Mouse (Mus musculus) heart, postnatal 0 days (tissue): Measurements from ENCODE around the gene Fam19a5. TPM values are rescaled to one million over a fixed set of nuclear protein-coding genes. Genes with fewer than 3 reads are reported as not detected.

Source experiments
- ATAC-seq: fragments of 200-750 bp; cut with Nextera tagmentation; 2 replicates; pipeline ENCODE4 v1.8.0; 2017; ENCODE audit warnings: low read depth, moderate number of reproducible peaks, moderate library complexity; ENCODE audit not compliant: insufficient read depth
- DNase-seq: peaks from one replicate; pipeline ENCODE4 v3.0.0-alpha.2; 2016; ENCODE audit warnings: low spot score
- H3K27ac ChIP-seq: fragments of 300-500 bp; sonication (generic); 2 replicates; pipeline ENCODE4 v1.5.1; 2014; ENCODE audit warnings: low read depth, mild to moderate bottlenecking
- H3K27me3 ChIP-seq: fragments of 300-500 bp; sonication (generic); 2 replicates; pipeline ENCODE4 v1.6.1; 2014; ENCODE audit warnings: low read length, mixed read lengths; ENCODE audit not compliant: control insufficient read depth, insufficient read depth
- H3K36me3 ChIP-seq: fragments of 300-500 bp; sonication (generic); replicated peaks from 2 replicates; pipeline ENCODE4 v1.6.1; 2014; ENCODE audit warnings: low read length, mixed read lengths; ENCODE audit not compliant: control insufficient read depth, insufficient read depth
- H3K4me1 ChIP-seq: fragments of 300-500 bp; sonication (generic); 2 replicates; pipeline ENCODE4 v1.6.1; 2014; ENCODE audit warnings: antibody characterized with exemption; ENCODE audit not compliant: control insufficient read depth, insufficient read depth
- H3K4me2 ChIP-seq: fragments of 300-500 bp; sonication (generic); 2 replicates; pipeline ENCODE4 v1.6.1; 2014; ENCODE audit warnings: low read depth, mild to moderate bottlenecking, low read length, moderate library complexity
- H3K4me3 ChIP-seq: fragments of 300-500 bp; sonication (generic); 2 replicates; pipeline ENCODE4 v1.5.1; 2014; ENCODE audit warnings: low read depth, low read length
- H3K9ac ChIP-seq: fragments of 300-500 bp; sonication (generic); replicated peaks from 2 replicates; pipeline ENCODE4 v1.6.1; 2014; ENCODE audit warnings: low read depth, low read length, mixed read lengths
- H3K9me3 ChIP-seq: fragments of 300-500 bp; sonication (generic); replicated peaks from 2 replicates; pipeline ENCODE4 v1.6.1; 2016; ENCODE audit warnings: low read length; ENCODE audit not compliant: control insufficient read depth
- CTCF ChIP-seq: IDR thresholded peaks from 2 replicates; pipeline ENCODE4 v1.5.1; 2016; ENCODE audit warnings: antibody characterized with exemption, control low read depth, low read depth
- EP300 ChIP-seq: IDR thresholded peaks from 2 replicates; pipeline ENCODE4 v1.6.1; 2016; ENCODE audit warnings: antibody characterized with exemption, low read depth
- WGBS: fragments of 180-500 bp; shearing (Covaris S2); extraction: QIAGEN DNeasy Blood & Tissue Kit; methylation state at CpG from one replicate; pipeline ENCODE4 v1.1.7; 2014; 5-methylcytosine and 5-hydroxymethylcytosine counted together
- polyA plus RNA-seq: library from polyadenylated mRNA; unstranded; fragments of >200 nt; fragmentation: Nextera tagmentation; extraction: Ambion mirVana; gene quantifications from 2 replicates; pipeline ENCODE4 v1.2.1, GENCODE M21; 2015
- total RNA-seq: library from RNA; depleted of rRNA; stranded (reverse); fragments of >200 nt; gene quantifications from 2 replicates; pipeline ENCODE4 v1.2.3, GENCODE M21; 2014; ENCODE audit warnings: low replicate concordance

The Fam19a5 gene
- total and polyA plus RNA-seq, 2 experiments from 2014 or later: 0.27 to 2.5 TPM

GRCm38 (mm10) chr15:87726657-87727236 lies 182.6 kb downstream of the Fam19a5 start:
- no peaks in the 10 kb centered on the region for H3K9me3 ChIP-seq
- TF ChIP-seq EP300 (no peak), CTCF (no peak)
- no peak overlapping the region for H3K9ac ChIP-seq
- DNase-seq (no peak), ATAC-seq (no peak)
- H3K4me3 ChIP-seq: no peak overlapping the region
- no peak overlapping the region for H3K4me2 ChIP-seq
- H3K36me3 ChIP-seq: no peaks in the 10 kb centered on the region
- WGBS: 71% methylated on average over 20 of the region's 20 CpGs
- H3K27ac ChIP-seq: no peak overlapping the region
- no peaks in the 10 kb centered on the region for H3K4me1 ChIP-seq
- no peaks in the 10 kb centered on the region for H3K27me3 ChIP-seq

DNA sequence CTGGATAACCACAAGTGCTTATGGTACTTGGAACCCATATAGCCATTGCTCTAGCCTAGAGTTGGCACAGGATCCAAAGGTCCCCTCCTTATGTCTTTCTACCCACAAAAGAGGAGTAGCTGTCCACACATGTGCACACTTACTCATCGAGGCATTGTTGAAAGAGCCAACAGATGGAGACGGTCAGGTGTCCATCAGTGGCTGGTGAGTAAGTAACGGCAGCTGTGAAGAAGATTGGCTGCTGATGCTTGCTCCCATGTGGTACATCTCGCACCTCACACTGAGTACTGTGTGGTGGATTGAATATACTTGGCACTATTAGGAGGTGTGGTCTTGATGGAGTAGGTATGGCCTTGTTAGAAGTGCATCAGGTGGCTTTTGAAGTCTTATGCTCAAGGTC lies 192.2 kb downstream of the Fam19a5 start:
- no peak for TF ChIP-seq EP300
- TF ChIP-seq CTCF: no peak
- Histone ChIP-seq H3K4me2 (no peak overlapping the region), H3K4me1 (no peaks in the 10 kb centered on the region), H3K27me3 (no peaks in the 10 kb centered on the region), H3K9me3 (no peaks in the 10 kb centered on the region), H3K4me3 (no peak overlapping the region), H3K36me3 (no peaks in the 10 kb centered on the region), H3K9ac (no peak overlapping the region), H3K27ac (no peak overlapping the region)
- ATAC-seq (no peak), DNase-seq (no peak)
- WGBS: 85% methylated on average over 4 of the region's 4 CpGs

- H3K4me2 ChIP-seq: no peak overlapping the region
- TF ChIP-seq EP300: no peak
- TF ChIP-seq CTCF: no peak
- 67% methylated on average over 3 of the region's 3 CpGs for WGBS
- H3K27ac ChIP-seq: no peak overlapping the region
- ATAC-seq: no peak
- H3K27me3 ChIP-seq: no peaks in the 10 kb centered on the region
- DNase-seq: no peak
- no peak overlapping the region for H3K4me3 ChIP-seq
- H3K36me3 ChIP-seq: no peaks in the 10 kb centered on the region
- no peak overlapping the region for H3K9ac ChIP-seq
- no peaks in the 10 kb centered on the region for H3K9me3 ChIP-seq
- no peaks in the 10 kb centered on the region for H3K4me1 ChIP-seq
Observed at GRCm38 (mm10) chr15:87755482-87755881, 211.4 kb downstream of the Fam19a5 start.

GRCm38 (mm10) chr15:87765876-87766275 lies 221.8 kb downstream of the Fam19a5 start:
- Histone ChIP-seq H3K4me1 (no peaks in the 10 kb centered on the region), H3K9ac (no peak overlapping the region), H3K36me3 (no peaks in the 10 kb centered on the region), H3K27ac (no peak overlapping the region), H3K4me2 (no peak overlapping the region), H3K27me3 (no peaks in the 10 kb centered on the region), H3K9me3 (0 out of 2 replicates have a peak, but pooled peaks cover 3% of the 10 kb centered on the region), H3K4me3 (no peak overlapping the region)
- DNase-seq (no peak), ATAC-seq (no peak)
- TF ChIP-seq EP300 (no peak), CTCF (no peak)
- WGBS: 66% methylated on average over 3 of the region's 3 CpGs

GRCm38 (mm10) chr15:87773955-87774354 lies 229.9 kb downstream of the Fam19a5 start:
- DNase-seq (no peak), ATAC-seq (no peak)
- H3K27ac ChIP-seq: no peak overlapping the region
- no peak overlapping the region for H3K9ac ChIP-seq
- no peak overlapping the region for H3K4me3 ChIP-seq
- TF ChIP-seq EP300 (no peak), CTCF (no peak)
- 48% methylated on average over 4 of the region's 4 CpGs for WGBS
- no peaks in the 10 kb centered on the region for H3K36me3 ChIP-seq
- H3K4me1 ChIP-seq: no peaks in the 10 kb centered on the region
- H3K27me3 ChIP-seq: no peaks in the 10 kb centered on the region
- H3K9me3 ChIP-seq: no peaks in the 10 kb centered on the region; the same call in 1 of the 2 replicates
- no peak overlapping the region for H3K4me2 ChIP-seq

DNA sequence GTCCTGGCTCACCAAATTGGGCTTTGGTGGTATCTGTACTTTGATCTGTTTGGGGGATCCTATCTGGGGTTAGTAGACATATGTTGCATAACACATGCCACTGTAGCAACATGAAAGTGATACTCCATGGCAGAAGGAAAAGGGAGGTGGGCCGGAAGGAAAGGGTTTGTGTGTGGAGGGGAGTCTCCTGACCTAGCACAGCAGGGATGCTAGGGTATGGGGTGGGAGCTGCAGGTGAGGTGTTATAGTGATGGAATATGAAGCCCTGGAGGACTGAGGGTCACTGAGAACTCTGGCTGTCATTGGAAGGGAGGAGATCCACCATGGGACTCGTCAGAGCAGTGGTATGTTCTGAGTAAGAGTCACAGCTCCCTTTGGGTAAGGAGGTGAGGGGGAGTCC lies 239.2 kb downstream of the Fam19a5 start:
- ATAC-seq (no peak), DNase-seq (no peak)
- Histone ChIP-seq H3K9ac (no peak overlapping the region), H3K27ac (no peak overlapping the region), H3K27me3 (no peaks in the 10 kb centered on the region), H3K4me3 (no peak overlapping the region), H3K4me2 (no peak overlapping the region), H3K9me3 (no peaks in the 10 kb centered on the region), H3K4me1 (no peaks in the 10 kb centered on the region), H3K36me3 (no peaks in the 10 kb centered on the region)
- WGBS: 69% methylated on average over 2 of the region's 2 CpGs
- TF ChIP-seq CTCF (no peak), EP300 (no peak)
